Mouse (Mus musculus) cortical plate, adult 2 months (tissue): Measurements from ENCODE around the gene Osgep.

ENCODE experiments used
- CTCF ChIP-seq: fragments of 200-500 bp; IDR thresholded peaks from 2 replicates; pipeline ENCODE4 v1.5.1; 2011; ENCODE audit warnings: mild to moderate bottlenecking, control low read depth, low read length; ENCODE audit not compliant: insufficient read depth; ENCODE audit errors: extremely low read depth
- POLR2A ChIP-seq: fragments of 200-500 bp; IDR thresholded peaks from 2 replicates; pipeline ENCODE4 v1.6.1; 2011; ENCODE audit warnings: mild to moderate bottlenecking, low read length, control low read depth; ENCODE audit not compliant: insufficient read depth; ENCODE audit errors: extremely low read depth

DNA sequence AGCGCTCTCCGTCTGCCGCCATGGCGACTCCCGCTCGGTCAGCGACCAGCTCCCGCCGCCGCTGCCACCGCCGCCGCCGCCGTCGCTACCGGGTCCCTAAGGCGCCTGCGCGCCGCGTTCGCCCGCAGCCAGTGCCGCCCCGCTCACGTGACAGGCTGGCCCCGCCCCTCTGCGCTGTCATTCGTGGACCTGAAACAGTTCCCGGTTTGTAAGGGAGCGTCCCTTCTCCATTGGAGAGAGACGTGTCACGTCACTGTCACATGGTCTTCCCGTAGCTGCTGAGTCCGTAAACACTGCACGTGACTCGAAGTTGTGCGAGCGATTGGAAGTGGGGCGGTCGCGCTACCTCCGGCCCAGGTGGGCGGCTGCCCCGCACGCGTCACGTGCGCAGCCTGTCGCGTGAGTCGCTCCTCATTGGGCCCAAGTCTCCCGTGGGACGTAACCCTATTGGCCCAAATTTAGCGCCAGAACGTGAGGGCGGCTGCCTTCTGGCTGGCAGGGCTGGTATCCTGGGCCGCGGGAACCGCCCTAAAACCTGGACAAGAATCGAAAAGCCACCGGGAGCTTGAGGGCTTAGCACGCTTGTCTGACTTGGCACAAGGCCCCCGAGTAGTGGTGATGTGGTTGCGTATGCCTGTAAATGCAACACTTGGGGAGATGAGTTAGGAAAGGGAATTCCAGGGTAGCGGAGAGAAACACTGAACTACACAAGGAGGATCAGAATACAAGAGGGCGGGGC is 6.2 kb upstream of the Osgep start, which contains the start of the genes Pip4p1 and Pnp:
- no peak for TF ChIP-seq CTCF
- peak; percentile 53; the same call in 1 of the 2 replicates for TF ChIP-seq POLR2A
